Mouse (Mus musculus) adrenal gland, postnatal 14 days (tissue): ENCODE results near the gene Lingo1. TPM values are rescaled to one million over a fixed set of nuclear protein-coding genes. Genes with fewer than 3 reads are reported as not detected.
A peak's percentile ranks its signal among the peaks of the same experiment; 100 is the strongest.

Source experiments
- DNase-seq: peaks from one replicate; pipeline ENCODE4 v3.0.0; 2021; ENCODE audit warnings: mixed read lengths
- total RNA-seq: library from RNA; stranded (reverse); gene quantifications from 2 replicates; pipeline ENCODE4 v1.2.3, GENCODE M21; 2021

The Lingo1 gene
- total RNA-seq, 1 experiment from 2014 or later = 1.4 TPM

GRCm38 (mm10) chr9:56635121-56635497 lies 161.2 kb downstream of the Lingo1 start:
- peak; percentile 60 for DNase-seq

- DNase-seq = no peak
Measured at GRCm38 (mm10) chr9:56634406-56635120, 161.7 kb downstream of the Lingo1 start.

DNA sequence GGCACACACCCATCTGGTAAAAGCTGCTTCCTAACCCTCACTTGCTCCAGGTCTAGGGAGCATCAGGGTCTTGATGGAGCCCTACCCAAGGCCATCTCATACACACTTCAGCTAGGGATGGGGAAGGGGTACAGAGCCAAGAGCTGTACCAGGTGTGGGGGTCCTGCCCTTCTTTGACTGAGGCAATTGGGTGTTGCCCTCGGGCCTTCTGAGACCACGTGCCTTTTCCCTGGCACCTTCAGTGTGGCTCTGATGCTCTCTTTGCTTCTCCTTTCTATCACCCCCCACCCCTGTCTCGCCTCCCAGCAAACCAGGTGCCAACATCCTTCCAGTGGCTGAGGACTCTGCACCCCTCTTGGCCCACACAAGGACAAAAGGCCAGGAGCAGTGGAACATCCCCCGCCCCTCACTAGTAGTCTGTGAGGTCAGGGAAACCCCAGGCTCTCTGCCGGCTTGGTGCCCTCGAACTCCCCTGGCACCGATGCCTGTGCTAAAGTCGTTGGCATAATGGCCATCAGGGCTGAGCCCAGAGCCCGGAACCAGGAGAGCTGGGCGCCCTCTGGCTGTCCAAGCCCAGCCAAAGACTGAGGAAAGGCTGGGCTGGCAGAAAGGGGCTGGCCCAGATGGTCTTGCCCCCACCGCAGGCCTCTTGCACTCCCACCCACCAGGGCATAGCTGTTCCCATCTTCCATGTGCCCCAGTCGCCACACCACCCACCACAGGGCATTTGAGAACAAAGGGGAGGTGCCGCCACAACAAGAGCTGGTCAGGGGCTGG lies 162.6 kb downstream of the Lingo1 start:
- DNase-seq = peak; percentile 23

- no peak for DNase-seq
Measured at GRCm38 (mm10) chr9:56630945-56631344, 165.3 kb downstream of the Lingo1 start.

- no peak for DNase-seq
Measured at GRCm38 (mm10) chr9:56629674-56630397, 166.4 kb downstream of the Lingo1 start.

DNA sequence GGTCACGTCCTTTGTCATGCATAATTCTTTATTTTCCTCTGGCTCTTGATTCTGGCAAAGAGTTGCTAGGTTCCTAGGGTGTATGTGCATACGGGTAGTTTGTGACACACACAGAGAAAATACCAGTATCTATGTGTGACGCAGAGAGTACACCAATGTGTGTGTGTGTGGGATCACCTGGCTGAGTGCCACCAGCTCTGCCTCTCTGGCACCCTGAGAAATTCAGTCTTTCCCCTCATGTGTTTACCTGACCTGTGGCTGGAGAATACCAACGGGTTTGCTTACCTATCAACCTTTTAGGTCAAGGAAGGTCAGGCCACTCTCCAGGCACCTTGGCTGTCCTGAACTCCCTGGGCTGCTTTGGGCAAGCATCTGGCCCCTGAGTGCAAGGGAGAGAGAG lies 169.0 kb downstream of the Lingo1 start:
- DNase-seq = no peak

GRCm38 (mm10) chr9:56624923-56625322 lies 171.3 kb downstream of the Lingo1 start:
- DNase-seq = no peak

GRCm38 (mm10) chr9:56623361-56623760 lies 172.9 kb downstream of the Lingo1 start:
- peak; percentile 24 for DNase-seq

- no peak for DNase-seq
Measured at GRCm38 (mm10) chr9:56622761-56623160, 173.5 kb downstream of the Lingo1 start.

GRCm38 (mm10) chr9:56620512-56621371 lies 175.5 kb downstream of the Lingo1 start:
- no peak for DNase-seq

DNA sequence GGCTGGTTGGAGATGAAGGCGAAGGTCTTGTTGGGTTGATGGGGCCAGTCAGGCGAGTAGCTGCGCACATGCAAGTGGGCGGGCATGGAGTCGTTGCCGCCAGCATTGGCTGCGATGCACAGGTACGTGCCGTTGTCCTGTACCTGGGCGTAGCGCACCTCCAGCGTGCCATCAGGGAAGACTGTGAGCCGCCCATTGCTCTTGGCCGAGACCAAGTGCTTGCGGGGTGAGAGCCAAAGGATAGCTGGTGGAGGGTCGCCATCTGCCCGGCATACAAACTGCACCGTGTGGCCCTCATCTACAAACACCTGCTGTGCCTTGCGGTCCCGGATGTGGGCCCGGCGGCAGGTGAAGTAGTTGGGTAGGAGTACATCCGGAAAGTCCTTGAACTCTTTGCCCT lies 176.6 kb downstream of the Lingo1 start:
- no peak for DNase-seq

- DNase-seq = no peak
Measured at GRCm38 (mm10) chr9:56618660-56619059, 177.6 kb downstream of the Lingo1 start.

DNA sequence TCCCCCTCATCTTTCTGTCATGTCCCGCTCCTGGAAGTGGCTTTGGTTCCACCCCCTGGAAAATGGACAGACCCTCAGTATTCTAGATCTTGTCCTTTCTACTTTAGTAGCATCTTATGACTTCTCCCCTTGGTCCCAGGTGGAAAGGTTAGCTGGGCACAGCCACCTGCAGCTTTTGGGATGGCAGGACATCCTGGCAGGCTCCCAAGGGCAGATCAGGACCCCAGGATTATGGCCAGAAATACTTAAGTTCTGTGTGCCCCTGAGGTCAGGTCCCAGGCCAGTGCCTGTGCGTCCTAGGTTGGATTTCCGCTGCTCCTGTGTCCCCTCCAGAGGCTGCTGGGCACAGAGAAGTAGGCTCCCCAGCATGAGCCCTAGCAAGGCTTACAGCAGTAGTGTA lies 180.2 kb downstream of the Lingo1 start:
- DNase-seq = no peak

GRCm38 (mm10) chr9:56612798-56613183 lies 183.5 kb downstream of the Lingo1 start:
- peak; percentile 31 for DNase-seq

DNA sequence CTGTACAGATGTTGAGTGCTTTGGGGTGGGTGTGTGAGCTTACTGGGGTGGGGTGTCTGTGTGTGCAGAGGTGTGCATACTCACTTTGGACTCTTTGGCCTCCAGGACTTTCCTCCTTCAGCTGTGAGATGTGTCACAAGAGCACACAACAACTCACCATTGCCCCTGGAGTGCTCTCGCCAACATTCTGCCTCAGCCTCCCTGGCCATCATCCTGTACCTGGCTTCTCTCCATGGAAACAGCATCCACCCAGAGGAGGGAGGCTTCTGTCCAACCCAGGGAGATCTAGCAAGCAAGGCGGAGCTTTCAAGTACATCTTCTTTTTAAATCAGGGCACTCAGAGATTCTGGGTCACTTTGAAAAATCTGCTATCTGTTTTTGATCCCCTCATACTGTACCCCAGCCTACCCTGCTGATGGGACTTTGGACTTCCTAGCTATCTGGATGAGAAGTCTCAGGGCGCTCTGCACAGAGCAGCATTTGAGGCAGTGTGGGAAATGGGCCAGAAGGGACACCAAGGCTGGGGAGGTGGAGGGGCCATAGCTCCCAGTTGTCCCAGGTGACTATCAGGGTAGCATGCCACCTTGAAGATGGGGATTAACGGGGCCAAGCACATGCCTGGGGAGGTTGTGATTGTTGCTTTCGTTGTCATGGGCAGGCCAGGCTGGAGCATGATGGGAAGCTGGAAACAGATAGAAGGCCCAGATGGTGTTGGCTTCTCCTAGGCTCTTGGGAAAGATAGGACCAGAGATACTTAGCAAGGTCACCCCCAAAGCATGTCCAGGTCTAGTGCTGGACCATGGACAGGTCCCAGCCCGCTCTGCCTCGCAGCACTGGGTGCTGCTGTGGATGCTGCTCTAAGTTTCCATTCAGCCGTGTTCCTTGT lies 184.1 kb downstream of the Lingo1 start:
- no peak for DNase-seq

DNA sequence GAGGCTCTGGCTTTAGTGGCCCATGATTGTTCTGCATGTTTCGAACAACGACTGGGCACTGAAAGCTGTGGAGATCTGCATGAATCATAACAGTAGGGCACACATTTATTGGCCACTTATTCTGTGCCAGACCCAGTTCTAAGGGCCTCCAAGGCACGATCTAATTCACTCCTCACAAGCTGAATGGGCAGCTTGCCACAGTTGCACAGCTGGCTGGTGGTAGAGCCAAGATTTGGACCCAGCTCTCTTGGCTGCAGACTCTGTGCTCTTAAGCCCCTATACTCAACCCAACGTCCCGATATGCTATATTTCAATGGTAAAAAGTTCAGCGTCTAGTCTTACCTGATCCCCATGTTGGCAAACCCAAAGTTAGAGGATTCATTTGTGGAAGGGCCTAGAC lies 185.3 kb downstream of the Lingo1 start:
- no peak for DNase-seq

DNA sequence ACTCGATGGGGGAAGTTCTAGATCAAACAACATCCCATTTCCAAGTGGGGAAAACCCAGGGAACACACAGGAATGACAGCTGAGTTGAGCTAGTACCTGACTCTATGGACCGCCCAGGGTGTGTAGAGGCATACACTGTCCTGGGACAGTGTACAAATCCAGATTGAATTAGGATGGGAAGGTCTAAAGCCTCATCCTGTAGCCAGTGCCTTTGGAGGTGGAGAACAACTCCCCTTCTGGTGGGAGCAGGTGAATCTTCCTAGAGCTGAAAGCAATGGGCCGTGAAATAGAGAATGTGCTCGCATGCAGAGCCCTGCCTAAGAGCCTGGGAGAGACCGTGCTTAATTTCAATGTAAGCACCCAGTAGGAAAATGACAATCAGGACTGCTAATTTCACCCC lies 185.8 kb downstream of the Lingo1 start:
- no peak for DNase-seq

DNA sequence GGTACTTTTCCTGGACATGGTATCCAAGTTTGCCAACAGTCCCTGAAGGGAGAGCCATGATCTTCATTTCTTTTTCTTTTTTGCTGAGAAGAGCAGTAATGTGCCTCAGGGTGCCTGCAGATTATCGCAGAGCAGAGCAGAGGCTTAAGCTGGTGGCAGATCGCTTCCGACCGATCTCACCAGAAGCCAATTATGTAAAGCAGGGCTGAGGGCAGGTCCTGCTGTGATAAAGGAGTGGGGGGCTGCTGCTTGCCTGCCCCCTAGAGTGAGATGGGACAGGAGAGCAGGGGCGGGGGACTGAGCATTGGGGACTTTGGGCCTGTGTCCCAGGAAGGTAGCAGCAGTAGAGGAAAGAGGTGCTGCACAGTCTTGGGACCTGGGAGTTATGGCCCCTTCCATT lies 186.8 kb downstream of the Lingo1 start:
- DNase-seq = no peak

GRCm38 (mm10) chr9:56608691-56609351 lies 187.4 kb downstream of the Lingo1 start:
- DNase-seq = no peak

DNA sequence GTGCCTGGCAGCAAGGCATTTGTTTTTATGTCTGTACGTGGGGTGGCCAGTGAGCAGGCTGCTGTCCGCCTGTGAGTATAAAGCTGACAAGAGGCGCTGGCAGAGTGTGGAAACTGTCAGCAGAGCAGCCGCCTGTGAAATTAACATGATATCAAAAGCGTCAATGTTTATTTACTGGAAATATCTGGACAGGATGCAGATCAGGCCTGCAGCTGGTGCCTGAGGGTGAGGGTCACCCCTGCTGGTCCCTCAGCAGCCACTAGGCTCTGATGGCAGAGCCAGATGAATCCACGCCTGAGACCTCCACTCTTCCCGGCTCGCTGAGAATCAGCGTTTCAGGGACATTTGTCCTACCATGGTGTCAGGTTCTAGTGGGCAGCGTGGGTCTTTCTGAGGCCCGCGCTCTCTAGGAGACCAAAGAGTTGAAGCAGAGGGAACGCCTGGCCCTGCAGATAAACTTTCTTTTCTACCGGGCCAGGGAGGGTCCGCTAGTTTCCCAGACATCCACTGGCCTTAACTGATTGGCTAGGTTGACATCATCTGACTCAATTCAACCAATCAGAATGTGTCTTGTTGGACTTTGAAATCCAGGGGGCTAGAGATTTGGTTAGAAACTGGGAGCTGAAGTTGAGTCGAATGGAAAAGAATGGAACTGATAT lies 190.1 kb downstream of the Lingo1 start:
- DNase-seq = no peak
